Mouse (Mus musculus): ENCODE data around the gene Xpr1.

Gene Xpr1

DNA sequence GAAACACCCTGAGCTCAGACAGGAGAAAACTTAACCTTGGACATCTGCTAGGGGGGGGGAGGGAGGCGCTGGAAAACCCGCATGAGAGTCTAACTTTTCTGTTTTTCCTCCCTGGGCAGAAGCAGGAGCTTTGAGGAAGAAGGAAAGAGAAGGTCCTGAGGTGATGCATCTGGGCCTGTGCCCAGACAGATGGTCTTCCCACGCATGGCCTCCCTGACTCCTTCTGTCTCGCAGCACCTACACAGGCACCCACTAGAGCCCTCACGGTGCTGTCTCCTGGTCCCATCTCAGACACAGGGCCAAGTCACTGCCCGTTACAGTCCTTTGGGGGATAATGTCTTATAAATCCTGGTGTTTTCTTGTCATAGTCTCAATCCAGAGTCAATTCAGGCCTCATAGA, 184.4 kb downstream of the Xpr1 start:
- no peak for DNase-seq (ENCODE audit: extremely low spot score, low read depth, low spot score)

DNA sequence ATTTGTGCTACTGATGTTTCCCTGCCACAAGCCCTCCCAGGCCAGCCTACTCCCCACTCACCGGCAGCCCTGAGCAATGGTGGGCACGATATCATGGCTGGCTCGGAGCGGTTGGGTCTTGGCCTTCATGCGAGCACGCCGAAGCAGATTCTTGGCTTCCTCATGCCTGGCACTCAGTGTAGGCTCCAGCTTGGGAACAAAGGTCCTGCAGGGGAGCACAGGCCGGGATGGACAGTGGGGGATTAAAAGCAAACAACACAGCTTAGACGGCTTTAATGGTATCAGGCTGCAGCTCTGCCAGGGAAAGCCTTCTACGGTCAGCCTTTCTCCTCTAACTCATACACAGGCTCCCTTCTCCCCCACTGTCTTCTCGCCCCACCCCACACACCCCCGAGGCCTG, 184.8 kb downstream of the Xpr1 start:
- no peak for DNase-seq (ENCODE audit: extremely low spot score, low read depth, low spot score)

DNA sequence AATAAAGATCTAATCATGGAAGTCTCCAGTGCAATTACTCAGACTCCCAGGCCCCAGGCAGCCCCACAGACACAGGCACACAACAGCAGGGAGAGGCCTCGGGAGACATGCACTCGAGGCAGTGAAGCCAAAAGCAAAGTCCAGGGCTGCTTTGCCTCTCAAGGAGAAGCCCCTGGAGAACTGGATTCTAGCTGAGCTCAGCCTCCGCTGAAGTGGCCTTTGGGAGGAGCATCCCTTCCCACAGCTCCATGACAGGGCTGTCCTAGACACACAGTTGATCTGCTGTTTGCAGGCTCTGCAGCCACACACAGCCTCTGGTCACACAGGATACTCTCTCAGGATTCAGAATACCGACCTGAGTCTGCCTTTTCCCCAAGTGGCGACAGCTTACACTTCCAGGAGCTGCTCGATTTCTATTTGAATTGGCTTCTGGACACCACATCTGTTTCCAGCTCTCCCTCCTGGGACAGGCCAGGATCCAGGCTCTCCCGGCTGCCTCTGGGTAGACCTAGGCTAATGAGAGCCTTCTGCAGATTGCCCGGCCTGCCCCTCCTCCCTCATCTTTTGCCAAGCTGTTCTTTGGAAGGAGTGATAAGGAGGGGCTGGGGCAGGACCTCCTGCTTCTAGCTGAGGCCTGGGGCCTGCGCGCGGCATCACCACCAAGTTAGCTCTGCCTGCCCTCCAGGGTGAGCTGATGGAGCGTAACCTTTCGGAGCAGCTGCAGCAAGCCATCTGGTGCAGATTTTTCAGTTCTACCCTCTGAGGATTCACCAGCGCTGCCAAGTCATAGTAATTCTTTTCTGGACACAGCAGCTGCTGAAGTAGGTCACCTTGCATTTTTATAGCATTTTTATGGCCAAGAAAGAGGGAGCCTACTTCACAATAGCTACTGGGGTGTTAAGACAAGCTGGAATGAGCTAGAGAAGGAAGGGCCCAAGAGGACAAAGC, 187.5 kb downstream of the Xpr1 start:
- no peak for DNase-seq (ENCODE audit: extremely low spot score, low read depth, low spot score)
